Mouse (Mus musculus) forebrain, postnatal 0 days (tissue): ENCODE measurements around the gene St3gal5. TPM values are rescaled to one million over a fixed set of nuclear protein-coding genes. Genes with fewer than 3 reads are reported as not detected.

ENCODE experiments used
- ATAC-seq: fragments of 200-750 bp; cut with Nextera tagmentation; 2 replicates; pipeline ENCODE4 v1.8.0; 2017; ENCODE audit warnings: mild to moderate bottlenecking, moderate library complexity
- DNase-seq: peaks from one replicate; pipeline ENCODE4 v3.0.0-alpha.2; 2015
- H3K27ac ChIP-seq: fragments of 300-500 bp; sonication (generic); 2 replicates; pipeline ENCODE4 v1.5.1; 2014; ENCODE audit warnings: low read depth, mild to moderate bottlenecking, antibody characterized with exemption, low read length, moderate library complexity, mixed read lengths
- H3K27me3 ChIP-seq: fragments of 300-500 bp; sonication (generic); 2 replicates; pipeline ENCODE4 v1.6.1; 2014; ENCODE audit warnings: mild to moderate bottlenecking, low read length, mixed read lengths; ENCODE audit not compliant: insufficient read depth
- H3K36me3 ChIP-seq: fragments of 300-500 bp; sonication (generic); 2 replicates; pipeline ENCODE4 v1.6.1; 2014; ENCODE audit warnings: mild to moderate bottlenecking, moderate library complexity; ENCODE audit not compliant: insufficient read depth
- H3K4me1 ChIP-seq: fragments of 300-500 bp; sonication (generic); 2 replicates; pipeline ENCODE4 v1.6.1; 2014; ENCODE audit warnings: antibody characterized with exemption; ENCODE audit not compliant: insufficient read depth
- H3K4me2 ChIP-seq: fragments of 300-500 bp; sonication (generic); 2 replicates; pipeline ENCODE4 v1.6.1; 2014; ENCODE audit warnings: low read depth, mild to moderate bottlenecking, moderate library complexity
- H3K4me3 ChIP-seq: fragments of 300-500 bp; sonication (generic); 2 replicates; pipeline ENCODE4 v1.5.1; 2014; ENCODE audit warnings: low read depth, low read length, mixed read lengths
- H3K9ac ChIP-seq: fragments of 300-500 bp; sonication (generic); 2 replicates; pipeline ENCODE4 v1.6.1; 2014; ENCODE audit warnings: mild to moderate bottlenecking
- H3K9me3 ChIP-seq: fragments of 300-500 bp; sonication (generic); 2 replicates; pipeline ENCODE4 v1.6.1; 2016; ENCODE audit warnings: low read length
- CTCF ChIP-seq: sonication (generic); IDR thresholded peaks from 2 replicates; pipeline ENCODE4 v1.5.1; 2016; ENCODE audit warnings: antibody characterized with exemption, control low read depth, low read depth
- WGBS: fragments of 180-500 bp; shearing (Covaris S2); extraction: QIAGEN DNeasy Blood & Tissue Kit; methylation state at CpG from one replicate; pipeline ENCODE4 v1.1.7; 2014; 5-methylcytosine and 5-hydroxymethylcytosine counted together
- polyA plus RNA-seq: library from polyadenylated mRNA; unstranded; fragments of >200 nt; fragmentation: Nextera tagmentation; extraction: Ambion mirVana; gene quantifications from 2 replicates; pipeline ENCODE4 v1.2.1, GENCODE M21; 2015
- total RNA-seq: library from RNA; depleted of rRNA; stranded (reverse); fragments of >200 nt; gene quantifications from 2 replicates; pipeline ENCODE4 v1.2.3, GENCODE M21; 2014

St3gal5 gene
- total and polyA plus RNA-seq, 2 experiments from 2014 or later = 17.5 to 53.4 TPM

- no peaks in the 10 kb centered on the region for H3K36me3 ChIP-seq
Observed at GRCm38 (mm10) chr6:72096669-72097068, 723 bp upstream of the St3gal5 start.

GRCm38 (mm10) chr6:72098021-72098655 lies 746 bp downstream of the St3gal5 start:
- Histone ChIP-seq H3K9me3 (no peaks in the 10 kb centered on the region), H3K36me3 (no peaks in the 10 kb centered on the region), H3K4me1 (peaks cover 6% of the 10 kb centered on the region), H3K27ac (peak overlapping the region; percentile 68), H3K9ac (peak overlapping the region; percentile 88), H3K4me3 (peak overlapping the region; percentile 57), H3K4me2 (peak overlapping the region; percentile 66), H3K27me3 (no peaks in the 10 kb centered on the region)
- no peak for TF ChIP-seq CTCF
- DNase-seq (no peak), ATAC-seq (peak; percentile 51)
- 2% methylated on average over 15 of the region's 15 CpGs for WGBS

More at GRCm38 (mm10) chr6:72096669-72097068, 723 bp upstream of the St3gal5 start:
- Histone ChIP-seq H3K27ac (no peak overlapping the region), H3K9ac (no peak overlapping the region), H3K4me2 (peak overlapping the region; percentile 66), H3K4me3 (peak overlapping the region; percentile 57), H3K9me3 (no peaks in the 10 kb centered on the region), H3K27me3 (no peaks in the 10 kb centered on the region), H3K4me1 (peaks cover 6% of the 10 kb centered on the region)
- no peak for TF ChIP-seq CTCF
- ATAC-seq (no peak), DNase-seq (no peak)
- 54% methylated on average over 8 of the region's 8 CpGs for WGBS

GRCm38 (mm10) chr6:72098691-72099090 lies 1.3 kb downstream of the St3gal5 start:
- H3K27ac ChIP-seq = peak overlapping the region; percentile 40
- H3K4me3 ChIP-seq = peak overlapping the region; percentile 57
- ATAC-seq (no peak), DNase-seq (peak; percentile 43)
- no peaks in the 10 kb centered on the region for H3K27me3 ChIP-seq
- H3K4me1 ChIP-seq = peaks cover 6% of the 10 kb centered on the region
- H3K9me3 ChIP-seq = no peaks in the 10 kb centered on the region
- H3K36me3 ChIP-seq = no peaks in the 10 kb centered on the region
- peak overlapping the region; percentile 88 for H3K9ac ChIP-seq
- 19% methylated on average over 2 of the region's 2 CpGs for WGBS
- peak; percentile 31 for TF ChIP-seq CTCF
- H3K4me2 ChIP-seq = peak overlapping the region; percentile 66

- no peak for DNase-seq
- Histone ChIP-seq H3K9me3 (no peaks in the 10 kb centered on the region), H3K4me1 (peaks cover 6% of the 10 kb centered on the region), H3K27me3 (no peaks in the 10 kb centered on the region), H3K36me3 (no peaks in the 10 kb centered on the region), H3K27ac (no peak overlapping the region), H3K4me3 (peak overlapping the region; percentile 57), H3K4me2 (peak overlapping the region; percentile 66), H3K9ac (no peak overlapping the region)
- no peak for ATAC-seq
- 63% methylated on average over 3 of the region's 3 CpGs for WGBS
- TF ChIP-seq CTCF = no peak
Observed at GRCm38 (mm10) chr6:72099281-72099680, 1.9 kb downstream of the St3gal5 start.

- Histone ChIP-seq H3K9ac (no peak overlapping the region), H3K27me3 (no peaks in the 10 kb centered on the region), H3K4me2 (no peak overlapping the region), H3K9me3 (no peaks in the 10 kb centered on the region), H3K36me3 (no peaks in the 10 kb centered on the region), H3K4me1 (peaks cover 6% of the 10 kb centered on the region), H3K27ac (no peak overlapping the region), H3K4me3 (no peak overlapping the region)
- no peak for DNase-seq
- WGBS = 57% methylated on average over 5 of the region's 5 CpGs
- ATAC-seq = no peak
- no peak for TF ChIP-seq CTCF
Observed at GRCm38 (mm10) chr6:72100171-72100570, 2.8 kb downstream of the St3gal5 start.

- 83% methylated on average over 8 of the region's 8 CpGs for WGBS
- Histone ChIP-seq H3K9ac (no peak overlapping the region), H3K4me2 (no peak overlapping the region), H3K4me1 (peaks cover 6% of the 10 kb centered on the region), H3K4me3 (no peak overlapping the region), H3K27me3 (no peaks in the 10 kb centered on the region), H3K27ac (no peak overlapping the region), H3K9me3 (no peaks in the 10 kb centered on the region), H3K36me3 (no peaks in the 10 kb centered on the region)
- TF ChIP-seq CTCF = no peak
- DNase-seq (no peak), ATAC-seq (no peak)
Observed at GRCm38 (mm10) chr6:72100939-72101338, 3.5 kb downstream of the St3gal5 start.

- no peak overlapping the region for H3K4me3 ChIP-seq
- no peak overlapping the region for H3K27ac ChIP-seq
- no peaks in the 10 kb centered on the region for H3K36me3 ChIP-seq
- peaks cover 6% of the 10 kb centered on the region for H3K4me1 ChIP-seq
- WGBS = 74% methylated on average over 4 of the region's 4 CpGs
- H3K27me3 ChIP-seq = no peaks in the 10 kb centered on the region
- TF ChIP-seq CTCF = no peak
- no peak for ATAC-seq
- no peak for DNase-seq
- H3K9me3 ChIP-seq = no peaks in the 10 kb centered on the region
- no peak overlapping the region for H3K4me2 ChIP-seq
- H3K9ac ChIP-seq = no peak overlapping the region
Observed at GRCm38 (mm10) chr6:72101386-72101785, 4.0 kb downstream of the St3gal5 start.
